Mouse (Mus musculus) inflammation-experienced regulatory T-cells, adult 6 months (primary cell): Measurements from ENCODE around the gene Eno3. TPM values are rescaled to one million over a fixed set of nuclear protein-coding genes. Genes with fewer than 3 reads are reported as not detected.

Source experiments
- ATAC-seq: one replicate; pipeline ENCODE4 v1.8.0; 2017
- polyA plus RNA-seq, 3 experiments: library from polyadenylated mRNA; unstranded; fragments of 100-300 nt; shearing (Covaris generic); gene quantifications; one replicate each; pipeline ENCODE4 v1.2.1; 2017

Gene Eno3
- polyA plus RNA-seq, 3 experiments from 2014 or later: 6.2 to 27.4 (median 21.7) TPM

DNA sequence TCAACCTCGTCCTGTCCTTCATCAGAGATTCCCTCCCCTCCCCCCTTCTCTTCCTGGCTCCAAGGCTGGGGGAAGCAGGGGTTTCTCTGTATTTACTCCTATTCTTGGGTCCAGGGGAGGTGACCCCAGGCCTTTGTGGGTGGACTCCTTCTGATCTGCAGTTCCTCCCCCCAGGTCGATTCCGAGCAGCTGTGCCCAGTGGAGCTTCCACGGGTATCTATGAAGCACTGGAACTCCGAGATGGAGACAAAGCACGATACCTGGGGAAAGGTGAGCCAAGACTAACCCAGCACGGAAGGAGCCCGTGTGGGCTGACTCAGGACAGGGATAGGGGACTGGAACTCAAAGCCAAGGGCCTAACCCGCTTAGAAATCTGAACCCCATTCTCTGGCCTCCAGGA lies 989 bp downstream of the Eno3 start:
- no peak for ATAC-seq

DNA sequence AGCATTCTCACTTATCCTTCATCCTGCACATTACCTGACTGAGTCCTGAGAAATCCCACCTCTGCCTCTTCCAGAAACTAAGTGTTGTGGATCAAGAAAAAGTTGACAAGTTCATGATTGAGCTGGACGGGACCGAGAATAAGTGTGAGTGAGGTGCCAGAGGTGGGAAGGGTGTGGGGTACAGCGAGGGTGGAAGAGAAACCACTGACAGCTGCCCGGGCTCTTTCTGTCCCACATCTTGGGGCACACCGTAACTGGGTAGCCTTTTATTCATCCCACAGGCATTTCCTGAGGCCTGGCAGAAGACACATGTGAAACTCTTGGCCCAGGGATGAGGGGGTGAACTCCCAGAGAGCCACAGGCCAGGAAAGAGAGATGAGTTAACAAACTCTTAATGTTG lies 1.5 kb downstream of the Eno3 start:
- ATAC-seq: no peak

GRCm38 (mm10) chr11:70658942-70659341 lies 1.9 kb downstream of the Eno3 start:
- no peak for ATAC-seq

GRCm38 (mm10) chr11:70660571-70660970 lies 3.6 kb downstream of the Eno3 start:
- no peak for ATAC-seq

DNA sequence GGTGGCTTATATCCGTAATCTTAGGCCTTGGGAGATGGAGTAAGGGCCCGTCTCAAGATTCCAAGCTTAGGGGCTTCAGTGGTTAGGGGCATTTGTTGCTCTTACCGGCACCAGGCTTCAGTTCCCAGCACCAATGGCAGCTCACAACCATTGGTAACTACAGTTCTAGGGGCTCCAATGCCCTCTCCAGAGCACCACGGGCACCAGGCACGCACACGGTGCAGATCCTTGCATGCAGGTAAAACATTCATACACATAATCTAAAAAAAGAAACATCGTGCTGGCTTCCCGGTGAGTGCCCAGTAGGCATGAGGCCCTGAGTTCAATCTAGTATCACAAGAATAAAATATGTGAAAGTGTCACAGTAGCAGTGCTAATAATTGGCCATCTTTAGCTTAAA lies 6.1 kb downstream of the Eno3 start:
- ATAC-seq: no peak

DNA sequence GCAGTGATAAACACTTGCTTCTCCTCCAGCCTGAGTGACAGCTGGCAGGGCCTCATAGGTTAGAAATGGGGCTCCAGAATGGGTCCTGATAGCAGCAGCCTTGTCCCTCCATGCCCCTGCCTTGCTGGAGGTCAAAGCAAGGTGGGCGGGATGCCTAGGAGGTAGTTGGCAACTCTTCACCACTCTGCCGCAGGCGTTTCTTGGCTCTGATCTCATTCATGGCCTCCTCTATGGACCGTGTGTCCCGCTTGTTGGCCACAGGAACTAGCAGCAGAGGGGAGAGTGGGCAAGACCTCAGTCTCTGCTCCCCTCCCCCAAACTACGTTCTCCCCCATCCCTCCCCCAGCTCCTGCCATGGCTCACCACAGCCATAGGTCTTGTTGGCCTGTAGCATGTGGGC lies 7.0 kb downstream of the Eno3 start:
- ATAC-seq: no peak

GRCm38 (mm10) chr11:70664741-70665140 lies 7.7 kb downstream of the Eno3 start:
- no peak for ATAC-seq

GRCm38 (mm10) chr11:70666687-70667086 lies 9.7 kb downstream of the Eno3 start:
- ATAC-seq: no peak

- ATAC-seq: no peak
Observed at GRCm38 (mm10) chr11:70667271-70668150, 10.5 kb downstream of the Eno3 start.

- peak; percentile 6 for ATAC-seq
Observed at GRCm38 (mm10) chr11:70668335-70668770, 11.4 kb downstream of the Eno3 start.

GRCm38 (mm10) chr11:70668771-70669505 lies 11.9 kb downstream of the Eno3 start, which contains the start of gene Spag7:
Spag7 (minus strand) TSS chr11:70669416.
- ATAC-seq: peak; percentile 89

DNA sequence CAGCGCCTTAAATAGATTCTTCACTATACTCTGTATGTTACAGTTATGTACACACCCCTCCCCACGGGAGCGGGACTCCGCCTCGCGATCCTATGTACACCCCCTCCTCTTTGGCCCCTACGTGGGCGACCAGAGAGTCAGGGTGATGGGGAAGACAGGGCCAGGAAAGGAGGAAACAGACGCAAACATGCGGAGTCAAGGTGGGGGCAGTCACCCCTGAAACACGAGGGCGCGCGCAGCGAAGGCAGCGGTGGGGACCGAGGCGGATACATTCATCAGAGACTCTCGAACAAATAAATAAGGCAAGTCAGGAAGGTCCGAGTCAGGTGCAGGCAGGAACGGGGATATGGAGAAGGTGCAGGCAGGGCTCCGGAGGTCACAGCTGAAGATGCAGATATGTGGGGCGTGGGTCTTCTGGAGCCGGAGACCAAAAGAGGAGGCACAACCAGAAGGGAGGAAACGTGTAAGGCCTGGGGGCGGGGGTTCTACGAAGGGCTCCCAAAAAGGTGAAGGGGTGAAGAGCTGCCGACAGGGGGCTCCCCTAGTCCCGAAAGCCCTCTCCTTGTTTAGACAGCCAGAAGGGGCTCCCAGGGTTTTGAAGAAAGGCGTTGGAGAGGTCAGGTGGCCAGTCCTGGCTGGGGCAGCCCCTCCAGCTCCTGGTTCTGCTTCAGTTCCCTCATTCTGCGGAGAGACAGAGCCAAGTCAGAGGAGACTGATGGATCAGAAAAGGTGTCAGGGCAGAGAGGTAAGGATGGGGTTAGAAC lies 12.8 kb downstream of the Eno3 start:
- peak; percentile 7 for ATAC-seq

GRCm38 (mm10) chr11:70670483-70670882 lies 13.5 kb downstream of the Eno3 start:
- ATAC-seq: no peak

- no peak for ATAC-seq
Observed at GRCm38 (mm10) chr11:70671333-70672047, 14.5 kb downstream of the Eno3 start.

GRCm38 (mm10) chr11:70674014-70674413 lies 17.0 kb downstream of the Eno3 start:
- no peak for ATAC-seq

- ATAC-seq: no peak
Observed at GRCm38 (mm10) chr11:70674501-70674900, 17.5 kb downstream of the Eno3 start.

DNA sequence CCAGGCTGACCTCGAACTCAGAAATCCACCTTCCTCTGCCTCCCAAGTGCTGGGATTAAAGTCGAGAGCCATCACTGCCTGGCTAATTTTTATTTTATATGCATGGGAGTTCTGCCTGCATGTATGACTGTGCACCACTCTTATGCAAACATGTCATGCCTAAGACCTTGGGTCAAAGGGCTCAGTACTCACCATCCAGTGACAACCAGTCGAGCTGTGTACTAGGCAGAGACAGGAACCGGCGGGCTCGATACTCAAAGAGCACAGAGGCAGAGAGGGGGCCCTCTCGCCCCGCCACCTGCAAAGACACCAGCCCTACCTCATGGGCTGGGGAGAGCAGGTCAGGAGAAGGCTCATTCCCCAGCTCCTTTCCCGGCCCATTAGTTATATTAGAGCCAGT lies 21.1 kb downstream of the Eno3 start:
- no peak for ATAC-seq

GRCm38 (mm10) chr11:70678576-70678975 lies 21.6 kb downstream of the Eno3 start:
- ATAC-seq: no peak

- no peak for ATAC-seq
Observed at GRCm38 (mm10) chr11:70679361-70679760, 22.4 kb downstream of the Eno3 start.

DNA sequence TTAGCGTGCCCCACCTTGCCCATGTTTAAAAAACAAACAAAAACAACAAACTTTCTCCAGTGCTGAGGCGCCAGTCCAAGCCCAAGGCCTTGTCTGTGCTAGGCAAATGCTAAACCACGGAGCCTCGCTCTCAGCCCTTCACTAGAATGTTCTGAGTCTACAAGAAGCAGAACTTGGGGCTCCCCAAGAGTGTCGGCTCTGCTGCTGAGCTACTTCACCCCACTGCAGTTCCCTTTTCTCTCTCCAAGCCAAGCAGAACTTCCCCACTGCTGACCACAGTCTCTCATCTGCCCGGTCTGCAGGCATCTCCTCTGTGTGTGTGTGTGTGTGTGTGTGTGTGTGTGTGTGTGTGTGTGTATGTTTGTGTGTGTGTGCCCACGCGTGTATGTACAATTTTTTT lies 22.9 kb downstream of the Eno3 start:
- no peak for ATAC-seq

DNA sequence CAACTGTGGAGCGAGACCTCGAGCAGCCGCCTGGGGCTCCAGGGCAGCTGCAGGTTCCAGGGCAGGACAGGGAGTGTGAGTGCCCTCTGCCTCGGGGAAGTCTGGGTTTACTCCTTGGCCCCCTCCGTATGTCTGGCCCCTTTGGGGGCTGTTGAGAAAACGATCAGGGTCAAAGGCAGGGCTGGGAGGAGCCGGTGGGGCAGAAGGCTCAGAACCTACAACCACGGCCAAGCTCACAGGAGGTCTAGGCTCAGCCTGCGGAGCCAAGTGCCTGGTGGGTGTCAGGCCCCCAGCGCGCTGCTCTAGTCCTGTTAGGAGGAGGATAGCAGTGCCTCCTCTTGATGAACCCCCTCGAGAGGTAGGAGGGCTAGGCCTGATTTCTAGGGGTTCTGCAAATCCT lies 24.2 kb downstream of the Eno3 start:
- no peak for ATAC-seq

GRCm38 (mm10) chr11:70681897-70682581 lies 25.0 kb downstream of the Eno3 start:
- ATAC-seq: no peak
